Mouse (Mus musculus) urinary bladder, adult 2 months (tissue): ENCODE results near the gene Cyp2d10. TPM values are rescaled to one million over a fixed set of nuclear protein-coding genes. Genes with fewer than 3 reads are reported as not detected.
A peak's percentile ranks its signal among the peaks of the same experiment; 100 is the strongest.
"Not testable (repeated sequence)": the region's sequence is repeated elsewhere in the genome, so short reads cannot be mapped to it uniquely, and the experiment has no call there.

Experiments
- DNase-seq: peaks from one replicate; pipeline ENCODE4 v3.0.0; 2022; ENCODE audit warnings: low spot score
- polyA plus RNA-seq: library from polyadenylated mRNA; depleted of rRNA; stranded (reverse); fragments of >200 nt; gene quantifications from 2 replicates; pipeline ENCODE4 v1.2.3, GENCODE M21; 2012; rRNA removed

Gene Cyp2d10
- 0.07 TPM in 1 of 2 replicates, not detected in the other for polyA plus RNA-seq

GRCm38 (mm10) chr15:82406981-82407380, at the start of gene Cyp2d10:
Cyp2d10 (minus strand) TSS chr15:82407195.
- DNase-seq = no peak

- not testable (repeated sequence) for DNase-seq
Measured at GRCm38 (mm10) chr15:82456086-82456790, 49.2 kb upstream of the Cyp2d10 start.

- DNase-seq = not testable (repeated sequence)
Measured at GRCm38 (mm10) chr15:82453501-82453900, 46.5 kb upstream of the Cyp2d10 start.

DNA sequence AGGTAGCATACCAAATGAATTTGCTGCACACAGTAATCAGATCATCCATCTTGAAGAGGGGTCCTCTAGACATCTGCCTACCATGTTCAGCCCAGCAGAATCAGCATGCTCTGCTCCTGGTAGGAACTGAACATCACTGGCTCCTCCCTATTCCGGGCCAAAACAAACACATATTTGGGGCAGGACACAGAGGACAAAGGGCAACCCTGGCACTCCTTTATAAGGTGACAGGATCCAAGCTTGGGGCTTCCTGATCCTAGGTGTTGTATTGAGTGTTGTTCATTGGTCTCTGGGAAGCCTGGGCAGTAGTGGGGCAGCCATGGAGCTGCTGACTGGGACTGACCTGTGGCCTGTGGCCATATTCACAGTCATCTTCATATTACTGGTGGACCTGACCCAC, 45.1 kb upstream of the Cyp2d10 start:
- DNase-seq = not testable (repeated sequence)

DNA sequence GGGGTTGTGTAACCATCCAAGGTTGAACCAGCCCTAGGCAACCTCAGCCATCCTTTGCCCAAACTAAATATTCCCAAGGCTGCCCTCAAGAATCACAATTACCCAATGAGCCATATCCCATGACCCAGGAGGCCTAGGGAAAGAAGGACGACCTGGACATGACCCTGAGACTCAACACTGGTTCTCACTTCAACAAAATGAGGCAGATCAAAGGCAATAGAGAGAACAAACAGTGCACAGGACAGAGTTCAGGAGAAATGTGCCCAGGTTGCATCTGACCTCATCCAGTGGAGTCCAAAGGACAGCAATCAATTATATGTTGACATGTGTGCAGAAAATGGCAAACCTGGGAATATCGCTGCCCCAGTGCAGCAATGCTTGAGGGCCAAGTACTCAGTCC, 43.0 kb upstream of the Cyp2d10 start:
- not testable (repeated sequence) for DNase-seq

- no peak for DNase-seq
Measured at GRCm38 (mm10) chr15:82445196-82445595, 38.2 kb upstream of the Cyp2d10 start.

DNA sequence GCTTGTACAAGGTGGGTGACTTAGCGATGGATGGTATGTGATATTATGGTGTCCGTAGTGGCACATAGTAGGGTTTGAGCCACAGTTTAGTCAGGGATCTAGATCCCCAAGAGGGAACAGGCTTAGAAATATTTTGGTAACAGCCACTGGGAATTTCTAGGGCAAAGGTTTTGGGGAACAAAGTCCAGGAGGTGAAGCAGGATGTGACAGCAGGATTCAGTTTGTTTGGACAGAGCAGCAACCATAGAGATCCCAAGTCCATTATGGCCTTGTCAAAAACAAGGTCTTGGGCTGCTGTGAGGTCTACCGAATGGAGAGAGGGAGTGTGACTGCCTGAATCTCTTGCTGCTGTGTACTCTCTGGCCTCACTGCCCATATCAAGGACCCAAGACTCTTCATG, 36.7 kb upstream of the Cyp2d10 start:
- DNase-seq = no peak

DNA sequence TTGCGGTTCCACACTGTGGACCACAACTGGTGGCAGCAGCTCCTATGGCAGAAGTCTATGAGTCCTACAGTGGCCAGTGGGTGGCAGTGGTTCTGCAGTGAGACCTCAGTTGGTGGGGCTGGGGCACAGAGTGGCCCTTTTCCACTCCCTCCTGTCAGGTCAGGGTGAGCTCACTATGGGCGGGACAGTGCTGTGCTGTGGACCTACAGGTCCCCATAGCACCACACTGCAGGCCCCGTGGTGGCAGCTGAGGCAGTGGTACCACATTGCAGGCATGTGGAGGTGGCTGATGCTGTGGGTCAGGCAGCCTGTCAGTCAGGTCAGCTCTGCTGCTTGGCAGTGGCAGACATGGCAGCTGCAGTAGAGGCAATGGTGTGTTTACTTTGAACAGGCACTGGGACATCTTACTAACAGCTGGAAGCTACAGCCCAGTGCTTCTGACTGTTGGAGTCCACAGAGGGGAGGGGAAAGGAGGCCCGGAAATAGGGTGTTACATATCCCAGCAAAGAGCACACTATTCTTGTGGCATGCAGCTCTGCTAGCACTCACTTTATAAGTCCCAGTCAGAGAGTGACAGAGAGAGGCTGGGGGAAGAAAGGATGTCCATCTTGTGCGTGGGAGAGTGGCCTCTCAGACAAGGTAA, 31.1 kb upstream of the Cyp2d10 start:
- DNase-seq = no peak

- DNase-seq = no peak
Measured at GRCm38 (mm10) chr15:82435606-82436005, 28.6 kb upstream of the Cyp2d10 start.

- no peak for DNase-seq
Measured at GRCm38 (mm10) chr15:82435011-82435410, 28.0 kb upstream of the Cyp2d10 start.

DNA sequence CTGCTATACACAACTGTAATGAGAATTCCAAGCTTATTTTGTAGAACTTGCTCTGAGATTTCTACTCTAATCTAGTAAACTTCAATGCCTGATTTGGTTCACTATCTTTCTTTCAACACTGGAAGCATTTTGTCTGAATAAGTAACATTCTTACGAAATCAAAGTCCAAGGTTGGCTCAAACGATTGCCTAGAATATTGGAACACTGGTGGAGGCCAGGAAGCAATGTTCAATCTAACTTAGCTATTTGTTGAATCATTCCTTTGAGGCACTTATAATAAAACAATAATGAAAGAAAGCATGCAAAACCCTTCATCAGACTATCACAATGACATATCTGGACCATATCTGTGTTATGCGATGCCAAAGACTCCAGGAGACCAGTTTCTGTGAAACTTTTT, 27.5 kb upstream of the Cyp2d10 start:
- DNase-seq = no peak

DNA sequence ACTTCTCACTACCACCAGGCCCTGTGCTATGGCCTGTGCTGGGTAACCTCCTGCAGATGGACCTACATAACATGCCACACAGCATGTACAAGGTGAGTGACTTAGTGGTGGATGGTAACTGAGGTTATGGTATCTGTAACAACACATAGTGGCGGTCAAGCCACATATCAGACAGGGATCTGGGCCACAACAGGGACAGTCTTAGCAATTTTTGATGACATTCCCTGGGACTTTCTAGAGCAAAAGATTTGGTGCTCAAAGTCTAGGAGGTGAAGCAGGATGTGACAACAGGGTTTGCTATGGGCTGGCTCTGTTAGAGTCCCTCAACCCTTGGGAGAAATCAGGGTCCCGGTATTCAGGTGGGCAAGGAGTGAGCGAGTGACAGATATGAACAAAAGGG, 26.6 kb upstream of the Cyp2d10 start:
- DNase-seq = no peak

DNA sequence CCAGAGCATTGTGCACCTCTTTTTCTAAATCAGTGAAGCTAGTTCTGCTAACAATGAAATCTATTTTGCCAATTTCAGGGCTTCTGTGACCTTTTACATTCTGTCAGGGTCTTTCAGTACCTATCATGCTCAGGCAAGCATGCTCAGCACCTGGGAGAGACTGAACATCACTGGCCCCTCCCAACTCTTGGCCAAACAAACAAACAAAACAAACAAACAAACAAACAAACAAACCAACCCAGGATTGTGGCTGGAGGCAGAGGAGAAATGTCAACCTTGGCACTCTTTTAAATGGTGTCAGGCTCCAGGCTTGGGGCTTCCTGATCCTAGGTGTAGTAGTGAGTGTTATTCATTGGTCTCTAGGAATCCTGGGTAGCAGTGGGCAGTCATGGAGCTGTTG, 26.1 kb upstream of the Cyp2d10 start, which contains the start of gene Cyp2d9:
TSS of gene Cyp2d9 (plus strand) at position 301 of the 400 bp plus-strand sequence.
- DNase-seq = no peak

DNA sequence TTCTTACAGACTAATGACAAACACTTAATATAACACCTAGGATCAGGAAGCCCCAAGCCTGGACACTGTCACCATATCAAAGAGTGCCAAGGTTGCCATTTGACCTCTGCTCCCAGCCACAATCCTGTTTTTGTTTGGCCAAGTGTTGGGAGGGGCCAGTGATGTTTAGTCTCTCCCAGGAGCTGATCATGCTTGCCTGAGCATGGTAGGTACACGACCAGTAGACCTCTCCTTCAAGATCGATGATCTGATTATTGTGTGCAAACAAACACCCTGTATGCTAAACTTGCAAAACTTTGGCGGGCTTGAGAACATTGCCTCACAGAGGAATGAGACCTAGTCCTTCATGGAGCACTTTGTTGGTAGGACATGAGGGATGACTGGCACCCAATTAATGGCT, 16.5 kb upstream of the Cyp2d10 start:
- no peak for DNase-seq

GRCm38 (mm10) chr15:82422935-82423334, 15.9 kb upstream of the Cyp2d10 start:
- no peak for DNase-seq

GRCm38 (mm10) chr15:82418616-82419015, 11.6 kb upstream of the Cyp2d10 start:
- DNase-seq = no peak

DNA sequence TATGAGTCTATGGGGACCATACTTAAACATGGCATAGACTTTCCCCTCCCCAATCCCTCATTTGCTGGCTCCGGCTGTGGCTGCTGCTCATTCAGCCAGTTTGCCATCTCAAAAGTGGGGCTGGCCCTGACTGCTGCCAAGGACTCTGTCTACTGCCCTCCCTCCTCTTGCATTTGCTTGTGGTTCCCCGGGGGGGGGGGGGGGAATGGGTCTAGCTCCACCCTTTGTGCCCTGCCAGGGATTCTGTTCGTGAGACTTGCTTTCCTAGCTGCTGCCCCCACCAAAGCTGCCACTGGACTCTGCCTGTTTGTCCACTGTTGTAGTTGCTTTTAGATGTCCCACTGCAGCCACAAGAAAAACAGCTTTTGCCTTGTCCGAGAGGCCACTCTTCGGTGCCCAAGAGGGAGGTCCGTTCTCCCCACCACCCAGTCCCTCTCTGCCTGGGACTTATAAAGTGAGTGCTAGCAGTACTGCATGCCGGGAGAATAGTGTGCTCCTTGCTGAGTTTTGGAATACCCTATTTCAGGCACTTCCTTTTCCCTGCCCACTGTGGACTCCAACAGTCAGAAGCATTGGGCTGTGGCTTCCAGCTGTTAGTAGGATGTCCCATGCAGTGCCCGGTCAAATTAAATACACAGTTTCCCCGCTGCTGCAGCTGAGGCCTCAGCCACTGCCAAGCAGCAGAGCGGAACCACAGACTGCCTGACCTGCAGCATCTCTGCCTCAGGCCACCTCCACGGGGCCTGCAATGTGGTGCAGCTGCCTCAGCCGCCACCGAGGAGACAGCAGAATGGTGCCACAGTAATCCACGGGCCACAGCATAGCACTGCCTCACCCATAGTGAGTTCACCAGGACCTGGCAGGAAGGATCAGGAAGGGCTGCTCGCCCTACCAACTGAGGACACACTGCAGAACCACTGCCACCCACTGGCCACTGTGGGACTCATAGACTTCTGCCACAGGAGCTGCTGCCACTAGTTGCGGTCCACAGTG, 10.1 kb upstream of the Cyp2d10 start:
- peak; percentile 59 for DNase-seq

GRCm38 (mm10) chr15:82407536-82407935, 541 bp upstream of the Cyp2d10 start:
- no peak for DNase-seq

DNA sequence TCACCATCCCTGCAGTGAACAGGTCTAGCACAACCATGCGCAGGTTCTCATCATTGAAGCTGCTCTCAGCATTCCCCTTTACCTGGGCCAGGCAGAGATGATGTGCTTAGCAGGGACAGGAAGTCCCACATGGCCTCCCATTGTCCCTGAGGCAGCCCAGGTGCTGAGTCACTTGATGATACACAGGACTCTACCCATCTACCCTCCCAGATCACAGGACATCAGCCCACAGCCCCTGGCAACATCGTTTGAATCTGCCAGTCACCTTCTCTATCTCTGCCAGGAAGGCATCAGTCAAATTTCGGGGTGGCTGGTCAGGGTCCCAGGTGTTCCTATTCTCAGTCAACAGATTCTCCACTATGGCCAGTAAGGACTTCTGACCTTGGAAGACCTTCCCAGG, 2.8 kb downstream of the Cyp2d10 start:
- no peak for DNase-seq

DNA sequence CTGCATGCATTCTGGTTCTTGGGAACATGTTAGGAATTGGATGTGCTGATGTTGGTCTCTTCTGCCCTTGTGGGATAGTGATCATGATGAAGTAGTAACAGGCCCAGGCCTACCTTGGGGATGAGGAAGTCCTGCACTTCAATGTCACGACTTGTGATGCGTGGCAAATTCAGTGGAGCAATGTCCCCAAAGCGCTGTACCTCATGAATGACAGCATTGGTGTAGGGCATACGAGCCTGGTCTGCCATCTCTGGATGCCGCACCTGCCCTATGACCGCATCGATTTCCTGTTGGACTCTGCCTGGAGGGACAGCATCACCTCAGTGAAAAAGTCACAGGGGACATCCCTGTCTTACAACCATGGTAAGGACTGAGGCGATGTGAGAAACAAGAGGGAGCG, 3.4 kb downstream of the Cyp2d10 start:
- no peak for DNase-seq

DNA sequence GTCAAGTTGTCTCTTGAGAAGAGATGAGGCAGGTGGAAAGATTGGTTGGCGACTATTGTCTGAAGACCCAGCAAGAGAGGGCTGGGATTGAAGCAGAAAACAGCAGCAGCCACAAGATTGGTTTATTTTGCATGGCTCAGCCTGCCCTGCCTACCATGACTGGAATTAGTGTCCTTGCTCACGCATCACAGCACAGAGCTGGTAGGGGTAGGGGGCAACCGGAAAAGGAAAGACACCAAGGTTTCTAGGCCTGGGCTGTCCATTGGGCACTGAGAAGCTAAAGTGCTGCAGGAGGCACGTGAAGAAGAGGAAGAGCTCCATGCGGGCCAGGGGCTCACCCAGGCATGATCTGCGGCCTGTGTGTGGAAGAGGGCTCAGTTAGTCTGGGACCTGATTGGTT, 4.3 kb downstream of the Cyp2d10 start:
- no peak for DNase-seq

GRCm38 (mm10) chr15:82402106-82402505, 4.9 kb downstream of the Cyp2d10 start:
- DNase-seq = no peak
